Mouse (Mus musculus) layer of hippocampus, postnatal 25 days (tissue): ENCODE data around the gene Zbed6. TPM values are rescaled to one million over a fixed set of nuclear protein-coding genes. Genes with fewer than 3 reads are reported as not detected.

Source experiments
- total RNA-seq, 2 experiments: library from RNA; stranded (reverse); gene quantifications; 2 replicates each; pipeline ENCODE4 v1.2.3; 2021

Gene Zbed6
- total RNA-seq, 2 experiments from 2014 or later: 6.0 to 6.6 TPM

Other genes with a start within 250 kb of the Zbed6 start
- 1 to 10 TPM; 7.4 to 9.6 TPM for gene Sox13, start 236.5 kb downstream of the Zbed6 start, total RNA-seq
- gene Snrpe, start 50.6 kb downstream of the Zbed6 start, total RNA-seq: 10 to 100 TPM; 61.9 to 69.5 TPM
- gene Gm38394, start 433 bp upstream of the Zbed6 start, total RNA-seq: 10 to 100 TPM; 22.7 to 30.4 TPM
- under 1 TPM in 1 of 2 experiments, not detected in 1; 0.16 TPM for gene Lax1, start 29.2 kb upstream of the Zbed6 start, total RNA-seq
- 10 to 100 TPM; 67.6 to 79.3 TPM for gene Atp2b4, start 140.2 kb upstream of the Zbed6 start, total RNA-seq
- gene Optc, start 247.1 kb upstream of the Zbed6 start, total RNA-seq: under 1 TPM in 1 of 2 experiments, not detected in 1; 0.49 TPM